Mouse (Mus musculus) hindbrain, embryonic 13.5 days (tissue): ENCODE measurements at regions not wholly inside any gene's neighbourhood (a gene's known extent, or its start where the extent isn't known, plus 50 kb on each side); places are given as distances from the start of the nearest gene placed in this dataset.

ENCODE experiments used
- ATAC-seq: fragments of 200-750 bp; cut with Nextera tagmentation; 2 replicates; pipeline ENCODE4 v1.8.0; 2017; ENCODE audit warnings: moderate TSS enrichment; ENCODE audit not compliant: low FRiP score
- H3K27ac ChIP-seq: fragments of 300-500 bp; sonication (generic); 2 replicates; pipeline ENCODE4 v1.5.1; 2015; ENCODE audit warnings: inconsistent platforms, mild to moderate bottlenecking, moderate library complexity
- H3K27me3 ChIP-seq: fragments of 300-500 bp; sonication (generic); 2 replicates; pipeline ENCODE4 v1.6.1; 2015; ENCODE audit warnings: mild to moderate bottlenecking, inconsistent platforms
- H3K36me3 ChIP-seq: fragments of 300-500 bp; sonication (generic); 2 replicates; pipeline ENCODE4 v1.6.1; 2015; ENCODE audit warnings: mild to moderate bottlenecking, inconsistent platforms
- H3K4me1 ChIP-seq: fragments of 300-500 bp; sonication (generic); replicated peaks from 2 replicates; pipeline ENCODE4 v1.6.1; 2015; ENCODE audit warnings: inconsistent platforms
- H3K4me2 ChIP-seq: fragments of 300-500 bp; sonication (generic); 2 replicates; pipeline ENCODE4 v1.6.1; 2015; ENCODE audit warnings: inconsistent platforms, mild to moderate bottlenecking, moderate library complexity
- H3K4me3 ChIP-seq: fragments of 300-500 bp; sonication (generic); 2 replicates; pipeline ENCODE4 v1.5.1; 2015; ENCODE audit warnings: mild to moderate bottlenecking, inconsistent platforms
- H3K9ac ChIP-seq: fragments of 300-500 bp; sonication (generic); 2 replicates; pipeline ENCODE4 v1.6.1; 2015; ENCODE audit warnings: mild to moderate bottlenecking, inconsistent platforms
- H3K9me3 ChIP-seq: fragments of 300-500 bp; sonication (generic); 2 replicates; pipeline ENCODE4 v1.6.1; 2016; ENCODE audit warnings: inconsistent platforms
- WGBS: fragments of 180-500 bp; shearing (Covaris S2); methylation state at CpG from one replicate; pipeline ENCODE4 v1.1.7; 2015; 5-methylcytosine and 5-hydroxymethylcytosine counted together

- Histone ChIP-seq H3K27me3 (no peaks in the 10 kb centered on the region), H3K4me2 (no peak overlapping the region), H3K36me3 (no peaks in the 10 kb centered on the region), H3K9ac (no peak overlapping the region), H3K9me3 (no peaks in the 10 kb centered on the region), H3K4me1 (no peaks in the 10 kb centered on the region), H3K27ac (no peak overlapping the region), H3K4me3 (no peak overlapping the region)
- 70% methylated on average over 4 of the region's 4 CpGs for whole genome bisulfite sequencing
- ATAC-seq = no peak
These were observed 256.3 kb upstream of the Mme start for GRCm38 (mm10) chr3:62985033-62985432.

- ATAC-seq = no peak
- H3K9me3 ChIP-seq = no peaks in the 10 kb centered on the region
These were observed 264.4 kb upstream of the Mme start for GRCm38 (mm10) chr3:62976906-62977305.

GRCm38 (mm10) chr3:62963244-62963643, 278.1 kb upstream of the Mme start:
- no peak for ATAC-seq
- no peaks in the 10 kb centered on the region for H3K27me3 ChIP-seq
- H3K9me3 ChIP-seq = no peaks in the 10 kb centered on the region
- H3K36me3 ChIP-seq = no peaks in the 10 kb centered on the region
- no peak overlapping the region for H3K9ac ChIP-seq
- H3K4me3 ChIP-seq = no peak overlapping the region
- no peaks in the 10 kb centered on the region for H3K4me1 ChIP-seq
- H3K27ac ChIP-seq = no peak overlapping the region
- no peak overlapping the region for H3K4me2 ChIP-seq
- WGBS = 78% methylated on average over 1 of the region's 1 CpGs

More at GRCm38 (mm10) chr3:62976906-62977305, 264.4 kb upstream of the Mme start:
- Histone ChIP-seq H3K4me1 (no peaks in the 10 kb centered on the region), H3K36me3 (no peaks in the 10 kb centered on the region), H3K9ac (no peak overlapping the region), H3K27me3 (no peaks in the 10 kb centered on the region), H3K4me2 (no peak overlapping the region), H3K4me3 (no peak overlapping the region), H3K27ac (no peak overlapping the region)
- 95% methylated on average over 1 of the region's 1 CpGs for WGBS

- ATAC-seq = no peak
- no peak overlapping the region for H3K27ac ChIP-seq
- 71% methylated on average over 4 of the region's 4 CpGs for WGBS
- H3K27me3 ChIP-seq = no peaks in the 10 kb centered on the region
- no peak overlapping the region for H3K4me2 ChIP-seq
- no peaks in the 10 kb centered on the region for H3K36me3 ChIP-seq
- H3K4me3 ChIP-seq = no peak overlapping the region
- no peaks in the 10 kb centered on the region for H3K9me3 ChIP-seq
- no peaks in the 10 kb centered on the region for H3K4me1 ChIP-seq
- no peak overlapping the region for H3K9ac ChIP-seq
These were observed 278.7 kb upstream of the Mme start for GRCm38 (mm10) chr3:62962608-62963007.

GRCm38 (mm10) chr3:62945356-62945755, 296.0 kb upstream of the Mme start:
- Histone ChIP-seq H3K27ac (no peak overlapping the region), H3K27me3 (no peaks in the 10 kb centered on the region), H3K9me3 (no peaks in the 10 kb centered on the region), H3K4me3 (no peak overlapping the region), H3K4me1 (no peaks in the 10 kb centered on the region), H3K36me3 (no peaks in the 10 kb centered on the region), H3K4me2 (no peak overlapping the region), H3K9ac (no peak overlapping the region)
- ATAC-seq = no peak

GRCm38 (mm10) chr3:62938601-62939000, 302.7 kb upstream of the Mme start:
- no peak overlapping the region for H3K27ac ChIP-seq
- no peak overlapping the region for H3K9ac ChIP-seq
- H3K36me3 ChIP-seq = no peaks in the 10 kb centered on the region
- no peak for ATAC-seq
- no peaks in the 10 kb centered on the region for H3K4me1 ChIP-seq
- 77% methylated on average over 1 of the region's 1 CpGs for WGBS
- H3K27me3 ChIP-seq = no peaks in the 10 kb centered on the region
- no peak overlapping the region for H3K4me2 ChIP-seq
- H3K9me3 ChIP-seq = no peaks in the 10 kb centered on the region
- H3K4me3 ChIP-seq = no peak overlapping the region

GRCm38 (mm10) chr3:62924441-62924840, 316.9 kb upstream of the Mme start:
- no peak overlapping the region for H3K4me3 ChIP-seq
- H3K27ac ChIP-seq = no peak overlapping the region
- H3K36me3 ChIP-seq = no peaks in the 10 kb centered on the region
- no peak overlapping the region for H3K4me2 ChIP-seq
- no peaks in the 10 kb centered on the region for H3K27me3 ChIP-seq
- no peak overlapping the region for H3K9ac ChIP-seq
- WGBS = 12% methylated on average over 1 of the region's 1 CpGs
- H3K9me3 ChIP-seq = no peaks in the 10 kb centered on the region
- no peak for ATAC-seq
- no peaks in the 10 kb centered on the region for H3K4me1 ChIP-seq

GRCm38 (mm10) chr3:62916899-62917298, 312.0 kb upstream of the Gpr149 start:
- Histone ChIP-seq H3K4me1 (no peaks in the 10 kb centered on the region), H3K27me3 (no peaks in the 10 kb centered on the region), H3K9me3 (no peaks in the 10 kb centered on the region), H3K4me2 (no peak overlapping the region), H3K27ac (no peak overlapping the region), H3K4me3 (no peak overlapping the region), H3K9ac (no peak overlapping the region), H3K36me3 (no peaks in the 10 kb centered on the region)
- ATAC-seq = no peak
- 46% methylated on average over 1 of the region's 1 CpGs for WGBS

- no peaks in the 10 kb centered on the region for H3K27me3 ChIP-seq
- H3K4me3 ChIP-seq = no peak overlapping the region
- no peak overlapping the region for H3K27ac ChIP-seq
- ATAC-seq = no peak
- no peaks in the 10 kb centered on the region for H3K36me3 ChIP-seq
- no peaks in the 10 kb centered on the region for H3K9me3 ChIP-seq
- H3K4me1 ChIP-seq = no peaks in the 10 kb centered on the region
- no peak overlapping the region for H3K9ac ChIP-seq
- no peak overlapping the region for H3K4me2 ChIP-seq
These were observed 280.2 kb upstream of the Gpr149 start for GRCm38 (mm10) chr3:62885104-62885503.

- H3K4me3 ChIP-seq = no peak overlapping the region
- H3K9ac ChIP-seq = no peak overlapping the region
- H3K9me3 ChIP-seq = no peaks in the 10 kb centered on the region
- no peak for ATAC-seq
- 90% methylated on average over 3 of the region's 3 CpGs for WGBS
- H3K27me3 ChIP-seq = no peaks in the 10 kb centered on the region
- H3K4me1 ChIP-seq = no peaks in the 10 kb centered on the region
- H3K36me3 ChIP-seq = no peaks in the 10 kb centered on the region
- no peak overlapping the region for H3K4me2 ChIP-seq
- H3K27ac ChIP-seq = no peak overlapping the region
These were observed 277.6 kb upstream of the Gpr149 start for GRCm38 (mm10) chr3:62882310-62883073.

- Histone ChIP-seq H3K4me1 (no peaks in the 10 kb centered on the region), H3K4me2 (no peak overlapping the region), H3K36me3 (no peaks in the 10 kb centered on the region), H3K9ac (no peak overlapping the region), H3K27ac (no peak overlapping the region), H3K27me3 (no peaks in the 10 kb centered on the region), H3K4me3 (no peak overlapping the region), H3K9me3 (no peaks in the 10 kb centered on the region)
- 19% methylated on average over 3 of the region's 3 CpGs for WGBS
- peak; percentile 57; the same call in 1 of the 2 replicates for ATAC-seq
These were observed 255.8 kb upstream of the Gpr149 start for GRCm38 (mm10) chr3:62860731-62861130.

- Histone ChIP-seq H3K4me1 (no peaks in the 10 kb centered on the region), H3K9ac (no peak overlapping the region), H3K27ac (no peak overlapping the region), H3K36me3 (no peaks in the 10 kb centered on the region), H3K9me3 (no peaks in the 10 kb centered on the region), H3K4me2 (no peak overlapping the region), H3K4me3 (no peak overlapping the region), H3K27me3 (no peaks in the 10 kb centered on the region)
- WGBS = 68% methylated on average over 10 of the region's 10 CpGs
- no peak for ATAC-seq
These were observed 230.9 kb upstream of the Gpr149 start for GRCm38 (mm10) chr3:62835695-62836476.

GRCm38 (mm10) chr3:62823892-62824291, 219.0 kb upstream of the Gpr149 start:
- Histone ChIP-seq H3K9ac (no peak overlapping the region), H3K4me2 (no peak overlapping the region), H3K27ac (no peak overlapping the region), H3K4me1 (no peaks in the 10 kb centered on the region), H3K9me3 (no peaks in the 10 kb centered on the region), H3K27me3 (no peaks in the 10 kb centered on the region), H3K4me3 (no peak overlapping the region), H3K36me3 (no peaks in the 10 kb centered on the region)
- WGBS = 93% methylated on average over 3 of the region's 3 CpGs
- no peak for ATAC-seq
